Mouse (Mus musculus) midbrain, embryonic 13.5 days (tissue): ENCODE results near the gene Ctnnd2. TPM values are rescaled to one million over a fixed set of nuclear protein-coding genes. Genes with fewer than 3 reads are reported as not detected.
A peak's percentile ranks its signal among the peaks of the same experiment; 100 is the strongest.

Experiments used
- ATAC-seq: fragments of 200-750 bp; cut with Nextera tagmentation; 2 replicates; pipeline ENCODE4 v1.8.0; 2017; ENCODE audit warnings: mild to moderate bottlenecking, moderate TSS enrichment, moderate library complexity
- H3K27ac ChIP-seq: fragments of 300-500 bp; sonication (generic); 2 replicates; pipeline ENCODE4 v1.5.1; 2015; ENCODE audit warnings: inconsistent platforms, mild to moderate bottlenecking, moderate library complexity
- H3K27me3 ChIP-seq: fragments of 300-500 bp; sonication (generic); 2 replicates; pipeline ENCODE4 v1.6.1; 2015; ENCODE audit warnings: mild to moderate bottlenecking, inconsistent platforms
- H3K36me3 ChIP-seq: fragments of 300-500 bp; sonication (generic); 2 replicates; pipeline ENCODE4 v1.6.1; 2015; ENCODE audit warnings: mild to moderate bottlenecking, inconsistent platforms
- H3K4me1 ChIP-seq: fragments of 300-500 bp; sonication (generic); replicated peaks from 2 replicates; pipeline ENCODE4 v1.6.1; 2015; ENCODE audit warnings: inconsistent platforms
- H3K4me2 ChIP-seq: fragments of 300-500 bp; sonication (generic); replicated peaks from 2 replicates; pipeline ENCODE4 v1.6.1; 2015; ENCODE audit warnings: moderate library complexity, mild to moderate bottlenecking, inconsistent platforms
- H3K4me3 ChIP-seq: fragments of 300-500 bp; sonication (generic); replicated peaks from 2 replicates; pipeline ENCODE4 v1.5.1; 2015; ENCODE audit warnings: mild to moderate bottlenecking, inconsistent platforms
- H3K9ac ChIP-seq: fragments of 300-500 bp; sonication (generic); replicated peaks from 2 replicates; pipeline ENCODE4 v1.6.1; 2015; ENCODE audit warnings: mild to moderate bottlenecking, inconsistent platforms
- H3K9me3 ChIP-seq: fragments of 300-500 bp; sonication (generic); 2 replicates; pipeline ENCODE4 v1.6.1; 2016; ENCODE audit warnings: mild to moderate bottlenecking, inconsistent platforms
- WGBS: fragments of 180-500 bp; shearing (Covaris S2); methylation state at CpG from one replicate; pipeline ENCODE4 v1.1.7; 2015; 5-methylcytosine and 5-hydroxymethylcytosine counted together
- polyA plus RNA-seq: library from polyadenylated mRNA; unstranded; fragments of >200 nt; fragmentation: Nextera tagmentation; extraction: Ambion mirVana; gene quantifications from 2 replicates; pipeline ENCODE4 v1.2.1, GENCODE M21; 2015

The Ctnnd2 gene
- polyA plus RNA-seq, 1 experiment from 2014 or later, result 54.2 TPM

DNA sequence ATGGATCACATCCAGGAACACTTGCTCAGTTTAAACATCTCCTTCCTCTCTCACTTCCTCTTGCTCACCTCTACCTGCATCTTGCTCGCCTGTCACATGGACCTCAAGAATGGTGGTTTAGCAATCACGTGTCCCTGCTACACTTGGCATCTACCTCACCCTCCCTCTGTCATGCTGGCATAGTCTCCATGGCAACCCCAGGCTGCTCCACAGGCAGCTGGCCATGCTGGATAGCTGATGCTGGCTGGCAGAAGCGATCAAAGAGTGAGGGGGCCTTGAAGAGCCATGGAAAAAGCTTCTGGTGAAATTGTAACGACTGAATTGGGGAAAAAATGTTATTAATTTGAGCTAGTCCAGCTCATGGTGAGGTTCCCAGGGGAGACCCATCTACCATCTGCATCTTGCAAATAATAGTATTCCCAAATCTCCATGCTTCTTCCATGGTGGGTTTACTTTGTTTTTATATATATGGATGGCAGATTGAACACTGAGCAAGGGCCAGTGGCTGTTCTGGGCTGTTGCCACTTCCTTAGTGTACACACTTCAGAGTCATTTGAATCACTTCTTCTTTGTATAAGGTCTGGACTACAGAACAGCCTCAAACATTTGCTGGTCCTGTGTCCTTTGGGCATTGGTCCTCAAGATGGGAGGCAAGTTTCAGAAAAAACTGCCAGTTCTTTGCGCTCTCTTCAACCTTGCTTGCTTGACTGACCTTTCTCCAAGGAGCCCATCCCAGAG lies 19.7 kb downstream of the Ctnnd2 start:
- ATAC-seq, result peak; percentile 74
- no peak overlapping the region for H3K27ac ChIP-seq
- H3K4me1 ChIP-seq, result peaks cover 7% of the 10 kb centered on the region
- H3K9me3 ChIP-seq, result 0 out of 2 replicates have a peak, but pooled peaks cover 3% of the 10 kb centered on the region
- no peak overlapping the region for H3K9ac ChIP-seq
- H3K36me3 ChIP-seq, result no peaks in the 10 kb centered on the region
- no peak overlapping the region for H3K4me3 ChIP-seq
- WGBS, result 51% methylated on average over 5 of the region's 5 CpGs
- no peaks in the 10 kb centered on the region for H3K27me3 ChIP-seq
- no peak overlapping the region for H3K4me2 ChIP-seq

DNA sequence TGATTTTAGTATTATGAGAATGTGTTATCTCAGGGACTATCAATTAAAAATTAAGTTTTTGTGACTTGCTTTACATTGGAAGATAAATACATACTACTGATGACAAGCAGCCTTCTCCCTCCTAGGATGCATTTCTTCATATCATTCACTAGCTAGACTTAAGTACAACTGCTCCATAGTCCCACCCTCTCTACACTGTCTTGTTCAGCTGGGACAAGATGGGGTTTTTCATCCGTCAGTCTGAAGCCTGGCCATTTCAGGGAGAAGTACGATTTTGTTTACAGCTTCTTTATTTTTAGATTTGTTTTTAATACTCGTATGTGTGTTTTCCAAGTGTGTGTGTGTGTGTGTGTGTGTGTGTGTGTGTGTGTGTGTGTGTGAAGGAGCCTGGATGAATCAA lies 26.0 kb downstream of the Ctnnd2 start:
- no peaks in the 10 kb centered on the region for H3K9me3 ChIP-seq
- no peak overlapping the region for H3K27ac ChIP-seq
- 93% methylated on average over 3 of the region's 3 CpGs for WGBS
- H3K27me3 ChIP-seq, result no peaks in the 10 kb centered on the region
- H3K9ac ChIP-seq, result no peak overlapping the region
- no peak overlapping the region for H3K4me2 ChIP-seq
- no peaks in the 10 kb centered on the region for H3K36me3 ChIP-seq
- ATAC-seq, result no peak
- H3K4me3 ChIP-seq, result no peak overlapping the region
- H3K4me1 ChIP-seq, result peaks cover 2% of the 10 kb centered on the region; the same call in 1 of the 2 replicates

DNA sequence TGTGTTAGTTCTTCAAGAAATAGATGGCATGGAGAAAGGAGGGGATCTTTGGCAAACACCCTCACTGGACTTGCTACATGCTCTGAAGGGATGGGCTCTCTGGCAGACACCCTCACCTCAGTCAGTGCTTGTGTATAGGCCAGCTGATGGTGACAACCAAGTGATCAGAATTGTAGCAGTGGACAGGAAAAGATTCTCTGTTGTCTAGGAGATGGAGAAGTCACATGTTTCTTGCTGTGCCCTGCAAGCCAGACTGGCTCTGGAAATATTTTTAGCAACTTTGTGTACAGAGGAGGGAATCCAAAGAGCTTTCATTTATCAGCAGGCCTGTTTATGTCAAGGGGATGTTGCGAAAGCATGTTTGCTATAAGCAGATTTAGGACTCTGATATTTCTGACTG lies 27.4 kb downstream of the Ctnnd2 start:
- Histone ChIP-seq H3K9ac (no peak overlapping the region), H3K9me3 (no peaks in the 10 kb centered on the region; the same call in 1 of the 2 replicates), H3K36me3 (no peaks in the 10 kb centered on the region), H3K27me3 (no peaks in the 10 kb centered on the region), H3K27ac (no peak overlapping the region), H3K4me1 (peaks cover 4% of the 10 kb centered on the region; the same call in 1 of the 2 replicates), H3K4me3 (no peak overlapping the region), H3K4me2 (no peak overlapping the region)
- no peak for ATAC-seq
- 76% methylated on average over 1 of the region's 1 CpGs for WGBS

DNA sequence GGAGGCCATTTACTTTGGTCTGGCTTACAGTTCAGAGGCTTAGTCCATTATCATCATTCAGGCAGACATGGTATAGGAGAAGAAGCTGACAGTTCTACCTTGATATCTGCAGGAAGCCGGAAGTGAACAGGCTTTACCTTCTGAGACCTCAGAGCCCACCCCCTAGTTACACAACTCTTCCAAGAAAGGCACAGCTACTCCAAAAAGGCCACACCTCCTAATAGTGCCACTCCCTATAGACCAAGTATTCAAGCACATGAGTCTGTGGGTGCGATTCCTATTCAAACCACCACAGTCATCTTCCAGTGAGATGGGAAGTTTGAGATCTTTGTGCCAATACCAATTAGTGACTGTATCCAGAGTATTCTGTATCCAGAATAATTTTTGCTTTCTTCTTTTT lies 28.8 kb downstream of the Ctnnd2 start:
- Histone ChIP-seq H3K27ac (no peak overlapping the region), H3K4me3 (no peak overlapping the region), H3K4me1 (peaks cover 9% of the 10 kb centered on the region), H3K9ac (no peak overlapping the region), H3K9me3 (no peaks in the 10 kb centered on the region; the same call in 1 of the 2 replicates), H3K4me2 (no peak overlapping the region), H3K36me3 (no peaks in the 10 kb centered on the region), H3K27me3 (no peaks in the 10 kb centered on the region)
- ATAC-seq, result no peak
- 95% methylated on average over 2 of the region's 2 CpGs for WGBS

DNA sequence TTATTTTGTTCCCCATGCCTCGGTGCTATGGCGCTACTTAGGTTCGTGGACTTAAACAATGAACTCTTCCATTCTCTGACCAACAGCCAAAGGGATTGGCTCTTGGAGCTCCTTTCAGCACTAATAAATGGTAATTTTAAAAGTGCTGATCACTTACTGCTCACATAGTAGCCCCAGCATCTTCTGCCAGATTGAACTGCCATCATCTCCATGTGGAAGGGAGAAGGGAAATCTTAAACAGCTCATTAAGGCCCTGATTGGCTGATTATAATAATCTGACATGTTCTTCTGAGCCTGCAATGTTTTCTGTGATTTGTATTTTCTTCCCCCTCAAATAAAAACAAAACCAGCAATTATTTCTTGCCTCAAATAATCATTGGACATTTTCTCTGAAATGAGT lies 29.2 kb downstream of the Ctnnd2 start:
- WGBS, result 82% methylated on average over 3 of the region's 3 CpGs
- ATAC-seq, result no peak
- Histone ChIP-seq H3K27me3 (no peaks in the 10 kb centered on the region), H3K4me3 (no peak overlapping the region), H3K9ac (no peak overlapping the region), H3K4me1 (peaks cover 9% of the 10 kb centered on the region), H3K9me3 (no peaks in the 10 kb centered on the region; the same call in 1 of the 2 replicates), H3K4me2 (no peak overlapping the region), H3K36me3 (no peaks in the 10 kb centered on the region), H3K27ac (no peak overlapping the region)

DNA sequence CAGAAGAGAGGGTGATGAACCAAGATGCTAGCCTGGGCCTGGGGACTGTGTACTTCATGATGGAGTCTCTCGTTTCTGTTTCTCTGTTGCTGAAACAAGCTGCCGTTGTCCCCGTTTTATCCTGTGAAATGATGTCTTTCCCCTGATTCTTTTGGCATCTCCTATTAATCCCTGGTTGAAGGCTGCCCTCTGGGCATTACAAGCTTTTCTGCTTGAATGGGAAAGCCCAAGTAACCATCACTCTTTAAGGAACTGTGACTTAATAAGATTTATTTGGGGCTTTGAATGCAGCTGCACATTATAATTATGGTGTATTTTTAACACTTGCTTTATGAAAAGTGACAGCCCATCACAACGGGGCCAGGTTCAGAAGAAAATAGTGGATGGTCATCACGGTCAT lies 40.4 kb downstream of the Ctnnd2 start:
- no peak for ATAC-seq
- Histone ChIP-seq H3K9me3 (no peaks in the 10 kb centered on the region), H3K4me3 (no peak overlapping the region), H3K27ac (no peak overlapping the region), H3K27me3 (no peaks in the 10 kb centered on the region), H3K4me1 (peaks cover 14% of the 10 kb centered on the region), H3K9ac (no peak overlapping the region), H3K4me2 (no peak overlapping the region), H3K36me3 (no peaks in the 10 kb centered on the region)
- WGBS, result 42% methylated on average over 5 of the region's 5 CpGs

DNA sequence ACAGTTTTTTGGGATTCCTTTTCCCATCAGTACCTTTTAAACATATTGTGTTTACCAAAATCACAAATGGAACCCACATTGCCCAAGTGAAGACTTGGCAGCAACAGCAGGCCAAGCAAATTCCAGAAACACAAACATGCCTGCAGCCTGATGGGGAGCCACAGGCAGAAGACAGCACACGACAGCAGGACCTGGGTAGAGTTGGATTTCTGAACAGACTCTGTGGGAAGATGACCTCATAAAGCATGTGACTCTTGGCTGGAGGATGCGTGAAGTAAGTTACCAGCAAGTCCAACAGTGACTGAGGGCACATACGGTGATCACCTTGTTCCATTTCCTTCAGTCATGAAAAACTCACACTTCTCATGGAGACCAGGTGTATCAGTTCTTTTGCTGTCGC lies 43.5 kb downstream of the Ctnnd2 start:
- Histone ChIP-seq H3K9me3 (no peaks in the 10 kb centered on the region), H3K9ac (no peak overlapping the region), H3K4me1 (peaks cover 10% of the 10 kb centered on the region), H3K4me2 (no peak overlapping the region), H3K27me3 (no peaks in the 10 kb centered on the region), H3K36me3 (no peaks in the 10 kb centered on the region), H3K27ac (no peak overlapping the region), H3K4me3 (no peak overlapping the region)
- no peak for ATAC-seq
- 84% methylated on average over 4 of the region's 4 CpGs for WGBS

DNA sequence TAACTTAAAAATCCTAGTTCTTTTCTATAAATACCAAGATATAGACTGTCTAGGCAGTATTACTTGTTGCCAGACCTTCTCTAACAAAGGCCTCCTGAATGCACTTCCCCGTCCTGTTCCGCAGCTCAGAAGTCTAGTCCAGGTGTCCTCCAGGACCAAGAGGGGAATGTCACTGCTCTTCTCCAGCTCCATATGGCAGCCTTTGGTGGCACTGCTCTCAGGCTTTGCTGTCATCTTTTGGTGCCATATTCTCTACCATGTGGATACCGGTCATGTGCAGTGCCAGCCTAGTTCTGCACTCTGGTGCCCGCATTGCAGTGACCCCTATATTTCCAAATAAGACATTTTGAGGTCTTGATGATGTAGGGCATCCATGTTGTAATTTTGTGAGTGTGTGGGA lies 56.7 kb downstream of the Ctnnd2 start:
- no peaks in the 10 kb centered on the region for H3K27me3 ChIP-seq
- H3K4me2 ChIP-seq, result no peak overlapping the region
- no peaks in the 10 kb centered on the region for H3K36me3 ChIP-seq
- H3K4me1 ChIP-seq, result 0 out of 2 replicates have a peak, but pooled peaks cover 6% of the 10 kb centered on the region
- no peak overlapping the region for H3K4me3 ChIP-seq
- no peak for ATAC-seq
- H3K9me3 ChIP-seq, result no peaks in the 10 kb centered on the region
- WGBS, result 95% methylated on average over 4 of the region's 4 CpGs
- no peak overlapping the region for H3K9ac ChIP-seq
- no peak overlapping the region for H3K27ac ChIP-seq

DNA sequence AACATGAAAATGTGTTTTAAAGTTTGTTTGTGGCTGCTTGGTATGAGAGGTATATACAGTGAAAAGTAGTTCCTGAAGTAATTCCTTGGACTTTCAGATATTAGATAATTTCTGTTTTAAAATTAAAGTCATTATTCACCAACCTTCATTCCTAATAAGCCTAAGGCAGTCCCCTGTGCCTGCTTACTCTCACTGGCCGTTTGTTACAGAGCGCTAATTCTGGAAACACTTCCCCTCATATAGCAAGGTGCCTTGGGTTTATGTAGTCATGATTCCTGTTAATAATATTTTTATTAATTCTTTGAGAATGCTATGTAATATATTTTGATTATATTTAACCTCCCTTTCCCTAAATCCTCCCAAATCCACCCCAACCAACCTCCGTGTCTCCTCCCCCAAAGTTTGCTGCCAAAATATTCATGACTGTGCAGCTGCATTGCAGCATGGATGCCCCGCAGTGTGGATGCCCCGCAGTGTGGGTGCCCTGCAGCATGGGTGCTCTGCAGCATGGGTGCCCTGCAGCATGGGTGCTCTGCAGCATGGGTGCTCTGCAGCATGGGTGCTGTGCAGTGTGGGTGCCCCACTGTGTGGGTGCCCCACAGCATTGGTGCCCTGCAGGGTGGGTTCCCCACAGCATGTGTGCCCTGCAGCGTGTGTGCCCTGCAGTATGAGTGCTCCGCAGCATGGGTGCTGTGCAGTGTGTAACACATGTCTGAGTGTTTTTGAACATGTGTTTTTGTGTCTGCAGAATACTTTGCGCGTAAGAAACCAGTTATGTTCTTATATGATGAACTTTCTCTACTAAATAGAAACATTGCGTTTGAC lies 63.0 kb downstream of the Ctnnd2 start:
- Histone ChIP-seq H3K4me3 (no peak overlapping the region), H3K36me3 (no peaks in the 10 kb centered on the region), H3K9me3 (no peaks in the 10 kb centered on the region), H3K4me2 (no peak overlapping the region), H3K27me3 (no peaks in the 10 kb centered on the region), H3K4me1 (peaks cover 3% of the 10 kb centered on the region; the same call in 1 of the 2 replicates), H3K9ac (no peak overlapping the region), H3K27ac (no peak overlapping the region)
- WGBS, result 92% methylated on average over 10 of the region's 10 CpGs
- no peak for ATAC-seq

DNA sequence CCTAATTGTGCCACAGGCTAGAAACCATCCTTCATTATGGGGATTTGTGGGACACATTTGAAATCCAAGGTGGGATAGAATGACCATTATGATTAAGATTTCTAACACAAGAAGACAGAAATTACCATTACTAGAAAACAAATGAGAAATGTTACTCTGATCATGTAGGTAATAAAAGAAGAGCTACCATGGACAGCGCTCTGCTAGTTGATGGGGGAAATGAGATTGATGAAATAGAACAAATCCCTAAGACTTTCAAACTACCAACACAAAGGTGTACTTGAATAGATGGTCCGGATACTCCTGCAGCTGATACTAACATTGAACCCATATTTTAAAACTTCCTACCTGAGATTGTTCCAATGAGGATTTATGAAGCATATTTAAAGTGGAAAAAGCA lies 68.5 kb downstream of the Ctnnd2 start:
- Histone ChIP-seq H3K9me3 (no peaks in the 10 kb centered on the region), H3K9ac (no peak overlapping the region), H3K4me3 (no peak overlapping the region), H3K27me3 (no peaks in the 10 kb centered on the region), H3K4me2 (no peak overlapping the region), H3K27ac (no peak overlapping the region), H3K4me1 (no peaks in the 10 kb centered on the region), H3K36me3 (no peaks in the 10 kb centered on the region)
- WGBS, result 87% methylated on average over 2 of the region's 2 CpGs
- ATAC-seq, result no peak

DNA sequence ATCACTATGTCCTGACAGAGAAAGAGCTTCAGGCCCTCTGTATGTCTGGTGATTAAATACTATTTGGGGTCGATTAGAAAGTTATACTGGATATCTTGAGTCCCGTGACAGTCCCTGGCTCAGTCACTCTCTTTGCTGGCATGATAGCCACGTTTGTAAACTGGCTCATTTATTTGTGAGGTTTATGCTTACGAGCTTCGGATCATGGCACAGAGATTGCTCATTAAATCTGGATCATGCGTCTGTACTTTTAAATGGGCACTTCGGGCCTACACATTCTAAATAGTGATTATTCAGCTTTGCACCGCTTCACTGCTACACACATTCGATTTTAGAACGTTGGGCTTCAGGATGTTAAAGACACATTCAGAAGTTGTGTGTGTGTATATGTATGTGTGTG lies 96.4 kb downstream of the Ctnnd2 start:
- Histone ChIP-seq H3K27me3 (no peaks in the 10 kb centered on the region), H3K36me3 (no peaks in the 10 kb centered on the region), H3K4me3 (no peak overlapping the region), H3K4me1 (no peaks in the 10 kb centered on the region), H3K9me3 (no peaks in the 10 kb centered on the region), H3K4me2 (no peak overlapping the region), H3K27ac (no peak overlapping the region), H3K9ac (no peak overlapping the region)
- WGBS, result 90% methylated on average over 10 of the region's 10 CpGs
- ATAC-seq, result no peak

DNA sequence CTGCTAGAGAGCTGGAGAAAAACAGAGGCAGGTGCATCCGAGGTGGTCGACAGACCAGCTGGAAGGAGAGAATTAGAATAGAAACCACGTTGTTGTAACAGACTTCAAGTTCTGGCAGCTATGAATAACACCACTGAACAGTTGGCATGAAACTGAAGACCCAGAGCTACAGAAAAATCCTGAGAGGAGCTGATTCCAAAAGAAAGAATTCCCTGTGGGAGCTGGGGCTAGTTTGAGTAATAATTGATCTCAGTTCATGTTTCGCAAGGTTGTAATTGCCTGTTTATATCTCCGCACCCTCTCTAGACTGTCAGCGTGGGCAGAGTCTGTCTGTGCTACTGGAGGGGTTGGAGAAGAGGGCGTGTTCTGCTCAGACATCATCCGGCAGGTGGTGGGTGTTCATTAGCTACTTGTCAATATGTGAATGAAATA lies 98.8 kb downstream of the Ctnnd2 start:
- H3K36me3 ChIP-seq, result no peaks in the 10 kb centered on the region

More for the DNA sequence above, 98.8 kb downstream of the Ctnnd2 start:
- H3K4me1 ChIP-seq, result peaks cover 4% of the 10 kb centered on the region; the same call in 1 of the 2 replicates
- WGBS, result 79% methylated on average over 8 of the region's 8 CpGs
- H3K4me2 ChIP-seq, result no peak overlapping the region
- no peak overlapping the region for H3K9ac ChIP-seq
- H3K27ac ChIP-seq, result no peak overlapping the region
- H3K27me3 ChIP-seq, result no peaks in the 10 kb centered on the region
- no peaks in the 10 kb centered on the region for H3K9me3 ChIP-seq
- ATAC-seq, result no peak
- H3K4me3 ChIP-seq, result no peak overlapping the region
